ENCODE assay signal across 8 mouse cellular contexts in genomic region chr2:127336885-127337284, GRCm38 (mm10). TPM values are rescaled to one million over a fixed set of nuclear protein-coding genes. Genes with fewer than 3 reads are reported as not detected.
A peak's percentile ranks its signal among the peaks of the same experiment; 100 is the strongest.
DNase-seq lines count a peak whose midpoint lies in the region; ATAC-seq and TF ChIP-seq lines count a peak whose summit lies in the region.

No protein-coding gene starts in this region.

- peak overlapping the region; percentile 72 for H3K4me3 ChIP-seq in heart, embryonic 10.5 days
- H3K4me3 ChIP-seq in forebrain, embryonic 12.5 days (replicated peaks), result peak overlapping the region; percentile 51
- H3K4me3 ChIP-seq in liver, embryonic 14.5 days (ENCODE audit: insufficient read depth in 1 of 2, low read depth in 2 of 2, low read length in 2 of 2), result peak overlapping the region; percentile 53 to 57

- H3K4me1 ChIP-seq in heart, embryonic 10.5 days, result peaks cover 56% of the 10 kb centered on the region
- peaks cover 11% of the 10 kb centered on the region for H3K4me1 ChIP-seq in forebrain, embryonic 12.5 days
- H3K4me1 ChIP-seq in liver, embryonic 14.5 days (replicated peaks; ENCODE audit: control insufficient read depth in 2 of 2, insufficient read depth in 2 of 2, low read length in 1 of 2), result peaks cover 0 to 10% of the 10 kb centered on the region in 2 experiments; a peak in 3 of 4 replicates

- H3K4me2 ChIP-seq in forebrain, embryonic 12.5 days, result peak overlapping the region; percentile 88
- peak overlapping the region; percentile 67 for H3K4me2 ChIP-seq in liver, embryonic 14.5 days (ENCODE audit: low read depth)

- ATAC-seq in forebrain, embryonic 12.5 days (ENCODE audit: low FRiP score), result no peak
- no peak for ATAC-seq in liver, embryonic 14.5 days (ENCODE audit: insufficient read depth)

- no peak for DNase-seq in heart, embryonic 10.5 days (ENCODE audit: low spot score)
- DNase-seq in heart, adult 18-20 months, result no peak
- DNase-seq in 416B (ENCODE audit: low read depth), result peak; percentile 39
- no peak for DNase-seq in liver, embryonic 14.5 days (ENCODE audit: low read depth in 3 of 3, low spot score in 3 of 3)
- DNase-seq in urinary bladder, adult 18-20 months (ENCODE audit: low spot score in 2 of 2), result no peak
- no peak for DNase-seq in embryo, embryonic 11 days
- no peak for DNase-seq in ovary, adult 18-20 months (ENCODE audit: low spot score)

- H3K9me3 ChIP-seq in heart, embryonic 10.5 days, result no peaks in the 10 kb centered on the region
- H3K9me3 ChIP-seq in forebrain, embryonic 12.5 days, result no peaks in the 10 kb centered on the region
- H3K9me3 ChIP-seq in liver, embryonic 14.5 days (ENCODE audit: control insufficient read depth, low read length), result no peaks in the 10 kb centered on the region

- H3K27ac ChIP-seq in heart, embryonic 10.5 days, result peak overlapping the region; percentile 88; the same call in 1 of the 2 replicates
- no peak overlapping the region for H3K27ac ChIP-seq in forebrain, embryonic 12.5 days
- no peak overlapping the region for H3K27ac ChIP-seq in liver, embryonic 14.5 days

- 0 out of 2 replicates have a peak, but pooled peaks cover 4% of the 10 kb centered on the region for H3K36me3 ChIP-seq in heart, embryonic 10.5 days
- no peaks in the 10 kb centered on the region for H3K36me3 ChIP-seq in forebrain, embryonic 12.5 days (replicated peaks)
- H3K36me3 ChIP-seq in liver, embryonic 14.5 days (replicated peaks; ENCODE audit: control insufficient read depth, insufficient read depth, low read depth), result no peaks in the 10 kb centered on the region

- H3K27me3 ChIP-seq in heart, embryonic 10.5 days (ENCODE audit: insufficient read depth, poor library complexity, severe bottlenecking), result peaks cover 47% of the 10 kb centered on the region
- peaks cover 59% of the 10 kb centered on the region for H3K27me3 ChIP-seq in forebrain, embryonic 12.5 days
- peaks cover 11% of the 10 kb centered on the region for H3K27me3 ChIP-seq in liver, embryonic 14.5 days (ENCODE audit: control insufficient read depth, insufficient read depth, low read length)

- no peak overlapping the region for H3K9ac ChIP-seq in forebrain, embryonic 12.5 days
- H3K9ac ChIP-seq in liver, embryonic 14.5 days (replicated peaks), result peak overlapping the region; percentile 10; the same call in 1 of the 2 replicates

- 26% methylated on average over 5 of the region's 5 CpGs for WGBS in heart, embryonic 10.5 days
- 53% methylated on average over 5 of the region's 5 CpGs for whole genome bisulfite sequencing in forebrain, embryonic 12.5 days
- 5% methylated on average over 5 of the region's 5 CpGs for WGBS in liver, embryonic 14.5 days (ENCODE audit: insufficient replicate concordance)

- TF ChIP-seq EP300 in liver, embryonic 14.5 days (IDR thresholded peaks at IDR 0.05; ENCODE audit: low read depth), result no peak

- no peak for TF ChIP-seq CTCF in liver, embryonic 14.5 days (IDR thresholded peaks at IDR 0.05; ENCODE audit: low read depth)

RNA-seq across cellular contexts. Expression of gene Dusp2, which starts 0.9 kb away (rescaled TPM):
- polyA plus RNA-seq in heart, embryonic 10.5 days (2016; fragmentation: Nextera tagmentation; extraction: Ambion mirVana), result 14.1 and 15.7 TPM in 2 replicates
- total RNA-seq in heart, adult 18-20 months (2021), result 1 to 10 TPM in 1 of 2 experiments, under 1 TPM in 1; 0.57 to 2.0 TPM
- 3.9 and 4.8 TPM in 2 replicates for polyA plus RNA-seq in forebrain, embryonic 12.5 days (2016; fragmentation: Nextera tagmentation; extraction: Ambion mirVana)
- polyA plus RNA-seq in liver, embryonic 14.5 days (2012; rRNA removed), result 1.1 and 1.8 TPM in 2 replicates
- 1.5 and 1.7 TPM in 2 replicates for polyA plus RNA-seq in liver, embryonic 14.5 days (2014; fragmentation: Nextera tagmentation; extraction: Ambion mirVana)

RNA-seq across cellular contexts. Expression of gene Astl, which starts 1.6 kb away (rescaled TPM):
- polyA plus RNA-seq in heart, embryonic 10.5 days (2016; fragmentation: Nextera tagmentation; extraction: Ambion mirVana), result 0.08 TPM in 1 of 2 replicates, not detected in the other
- total RNA-seq in heart, adult 18-20 months (2021), result not detected
- polyA plus RNA-seq in forebrain, embryonic 12.5 days (2016; fragmentation: Nextera tagmentation; extraction: Ambion mirVana), result not detected in 2 replicates
- polyA plus RNA-seq in liver, embryonic 14.5 days (2012; rRNA removed), result not detected in 2 replicates
- polyA plus RNA-seq in liver, embryonic 14.5 days (2014; fragmentation: Nextera tagmentation; extraction: Ambion mirVana), result not detected in 2 replicates

RNA-seq across cellular contexts. Expression of gene Adra2b, which starts 26.1 kb away (rescaled TPM):
- 9.2 and 10.1 TPM in 2 replicates for polyA plus RNA-seq in heart, embryonic 10.5 days (2016; fragmentation: Nextera tagmentation; extraction: Ambion mirVana)
- total RNA-seq in heart, adult 18-20 months (2021), result under 1 TPM; 0.72 to 0.77 TPM
- 1.5 and 1.9 TPM in 2 replicates for polyA plus RNA-seq in forebrain, embryonic 12.5 days (2016; fragmentation: Nextera tagmentation; extraction: Ambion mirVana)
- 12.4 and 13.2 TPM in 2 replicates for polyA plus RNA-seq in liver, embryonic 14.5 days (2012; rRNA removed)
- polyA plus RNA-seq in liver, embryonic 14.5 days (2014; fragmentation: Nextera tagmentation; extraction: Ambion mirVana), result 20.0 and 24.4 TPM in 2 replicates
